Comparison of ENCODE assay signal across 41 mouse cellular contexts in the genomic region with DNA sequence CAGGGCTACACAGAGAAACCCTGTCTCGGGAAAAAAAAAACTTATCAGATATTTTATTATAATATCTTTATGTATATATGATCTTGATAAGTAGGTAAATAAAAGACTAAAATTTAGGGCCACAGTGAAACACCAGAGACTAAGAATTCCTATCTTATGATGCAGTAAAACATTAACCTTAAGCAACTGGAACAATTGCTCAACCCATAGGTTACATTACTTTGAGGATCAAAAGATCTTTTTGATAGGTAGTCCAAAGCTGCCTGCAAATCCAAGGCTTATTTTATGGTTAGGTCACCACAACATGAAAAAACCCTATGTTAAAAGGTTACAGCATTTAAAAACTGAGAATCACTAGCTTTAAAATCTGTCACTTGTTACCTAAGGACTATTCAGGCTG. TPM values are rescaled to one million over a fixed set of nuclear protein-coding genes. Genes with fewer than 3 reads are reported as not detected.
"Had no signal": no experiment of that assay in that cellular context is flagged by ENCODE, and none has a peak within 500 bp of the region (broad histone marks: within the 10 kb centered on the region; RNA-seq: fewer than 3 reads in every experiment).

No protein-coding gene starts in this region.

- H3K4me1 ChIP-seq: liver, embryonic 15.5 days; lung, embryonic 15.5 days; midbrain, embryonic 10.5 days; midbrain, embryonic 12.5 days; midbrain, embryonic 13.5 days; midbrain, embryonic 15.5 days; neural tube, embryonic 12.5 days had no signal

- H3K9ac ChIP-seq: limb, embryonic 12.5 days; limb, embryonic 13.5 days; limb, embryonic 15.5 days; liver, embryonic 13.5 days; liver, embryonic 14.5 days; liver, embryonic 15.5 days; liver, postnatal 0 days; lung, embryonic 14.5 days; lung, embryonic 15.5 days; midbrain, embryonic 12.5 days; midbrain, embryonic 13.5 days; midbrain, embryonic 15.5 days; neural tube, embryonic 12.5 days had no signal

- H3K27me3 ChIP-seq: limb, embryonic 12.5 days; limb, embryonic 13.5 days; limb, embryonic 15.5 days; liver, embryonic 13.5 days; liver, embryonic 15.5 days; lung, embryonic 15.5 days; midbrain, embryonic 13.5 days; midbrain, embryonic 15.5 days; neural tube, embryonic 12.5 days had no signal

- ATAC-seq: liver, postnatal 0 days; lung, postnatal 0 days; midbrain, embryonic 13.5 days; midbrain, embryonic 15.5 days; midbrain, embryonic 16.5 days had no signal

- H3K4me3 ChIP-seq: left cerebral cortex, adult 2 months; limb, embryonic 10.5 days; limb, embryonic 12.5 days; limb, embryonic 13.5 days; limb, embryonic 15.5 days; liver, embryonic 13.5 days; liver, embryonic 15.5 days; lung, embryonic 15.5 days; megakaryocyte, embryonic 14.5 days; midbrain, embryonic 10.5 days; midbrain, embryonic 12.5 days; midbrain, embryonic 13.5 days; midbrain, embryonic 15.5 days; myocyte; neural tube, embryonic 12.5 days had no signal

- H3K4me2 ChIP-seq: limb, embryonic 12.5 days; limb, embryonic 13.5 days; limb, embryonic 15.5 days; liver, embryonic 11.5 days; liver, embryonic 13.5 days; liver, embryonic 15.5 days; lung, embryonic 14.5 days; lung, embryonic 15.5 days; midbrain, embryonic 11.5 days; midbrain, embryonic 12.5 days; midbrain, embryonic 13.5 days; midbrain, embryonic 15.5 days; neural tube, embryonic 12.5 days had no signal

- H3K9me3 ChIP-seq: limb, embryonic 10.5 days; limb, embryonic 12.5 days; limb, embryonic 13.5 days; limb, embryonic 15.5 days; liver, embryonic 13.5 days; liver, embryonic 15.5 days; lung, embryonic 15.5 days; megakaryocyte, embryonic 14.5 days; midbrain, embryonic 10.5 days; midbrain, embryonic 12.5 days; midbrain, embryonic 13.5 days; midbrain, embryonic 15.5 days; neural tube, embryonic 12.5 days had no signal

- H3K27ac ChIP-seq: left cerebral cortex, adult 2 months; limb, embryonic 10.5 days; limb, embryonic 12.5 days; limb, embryonic 13.5 days; limb, embryonic 15.5 days; liver, embryonic 13.5 days; liver, embryonic 14.5 days; liver, embryonic 15.5 days; lung, embryonic 15.5 days; macrophage; midbrain, embryonic 10.5 days; midbrain, embryonic 12.5 days; midbrain, embryonic 13.5 days; midbrain, embryonic 15.5 days; neural tube, embryonic 12.5 days had no signal

- DNase-seq: left cerebral cortex, postnatal 4 days; liver, embryonic 13.5 days; liver, postnatal 0 days; lung, adult 18-20 months; lung, adult 2 months; lung, embryonic 14.5 days; lung, postnatal 10 days; lung, postnatal 14 days; lung, postnatal 36 days; lung, postnatal 4 days; midbrain, embryonic 14.5 days had no signal

RNA-seq across cellular contexts. Expression of gene Slc27a5, which starts 3.6 kb away (rescaled TPM):
- total RNA-seq: left cerebral cortex, postnatal 14 days; left cerebral cortex, postnatal 25 days; megakaryocyte progenitor cell, adult 5-6 weeks; megakaryocyte, adult 5-6 weeks; megakaryocyte-erythroid progenitor cell, adult 5-6 weeks; midbrain, postnatal 0 days; monocyte, adult 5-6 weeks had no signal
- polyA plus RNA-seq: limb, embryonic 10.5 days; limb, embryonic 11.5 days; limb, embryonic 12.5 days; lung, embryonic 14.5 days; lung, embryonic 15.5 days; lung, embryonic 16.5 days; lung, postnatal 0 days; macrophage; midbrain, embryonic 11.5 days; midbrain, embryonic 12.5 days; myocyte; neural tube, embryonic 11.5 days had no signal
